Mouse (Mus musculus): Measurements from ENCODE around the gene Kif5a. TPM values are rescaled to one million over a fixed set of nuclear protein-coding genes. Genes with fewer than 3 reads are reported as not detected.

Kif5a gene
- total RNA-seq, 2 experiments from 2014 or later: 715 to 773 TPM

DNA sequence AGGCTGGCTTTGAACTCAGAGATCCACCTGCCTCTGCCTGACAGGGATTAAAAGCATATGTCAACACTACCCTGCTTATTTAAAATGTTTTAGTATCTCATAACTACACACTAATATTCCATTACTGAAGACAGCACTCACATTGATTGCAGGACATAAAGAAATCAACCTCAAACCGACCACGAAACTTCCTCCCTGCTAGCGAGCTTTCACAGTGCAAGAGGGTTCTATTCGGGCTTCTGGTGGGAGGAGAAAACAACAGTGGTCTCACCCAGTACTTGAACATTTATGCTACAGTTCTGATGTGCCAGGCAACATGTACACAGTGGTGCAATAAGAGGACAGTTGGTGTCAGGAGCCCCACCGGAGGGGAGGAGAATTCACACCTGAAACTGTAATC, 12.3 kb downstream of the Kif5a start:
- TF ChIP-seq CTCF (conservative IDR thresholded peaks at IDR 0.05): no peak
- Histone ChIP-seq H3K4me3 (no peak overlapping the region), H3K27ac (no peak overlapping the region)
- no peak for DNase-seq (ENCODE audit: low spot score in 2 of 2)

DNA sequence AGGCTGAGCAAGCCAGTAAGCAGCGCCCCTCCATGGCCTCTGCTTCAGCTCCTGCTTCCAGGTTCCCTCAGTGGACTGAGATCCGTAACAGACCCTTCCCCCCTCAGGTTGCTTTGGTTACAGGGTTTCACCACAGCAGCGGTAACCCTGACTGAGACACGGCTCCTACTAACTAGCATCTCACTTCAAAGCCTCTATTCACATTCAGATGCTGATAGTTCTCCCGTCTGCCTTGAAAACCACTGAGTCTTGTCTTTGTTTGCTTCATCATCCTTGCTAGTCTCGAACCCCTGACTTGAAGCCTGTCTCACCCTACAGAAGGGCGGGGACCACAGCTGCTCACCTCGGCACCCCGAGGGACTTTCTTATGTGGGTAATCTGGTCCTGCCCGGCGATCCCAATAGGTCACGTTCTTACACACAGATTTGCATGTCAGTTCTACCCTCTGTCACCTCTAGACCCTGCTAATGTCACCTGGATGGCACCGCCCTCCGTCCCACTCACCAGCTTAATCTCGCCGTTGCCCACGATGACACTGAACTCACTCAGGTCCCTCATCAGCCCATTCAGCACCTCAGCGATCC, 24.8 kb downstream of the Kif5a start:
- no peak for DNase-seq (ENCODE audit: low spot score in 2 of 2)
- no peak for TF ChIP-seq CTCF (conservative IDR thresholded peaks at IDR 0.05)
- H3K4me3 ChIP-seq: no peak overlapping the region
- H3K27ac ChIP-seq: no peak overlapping the region

DNA sequence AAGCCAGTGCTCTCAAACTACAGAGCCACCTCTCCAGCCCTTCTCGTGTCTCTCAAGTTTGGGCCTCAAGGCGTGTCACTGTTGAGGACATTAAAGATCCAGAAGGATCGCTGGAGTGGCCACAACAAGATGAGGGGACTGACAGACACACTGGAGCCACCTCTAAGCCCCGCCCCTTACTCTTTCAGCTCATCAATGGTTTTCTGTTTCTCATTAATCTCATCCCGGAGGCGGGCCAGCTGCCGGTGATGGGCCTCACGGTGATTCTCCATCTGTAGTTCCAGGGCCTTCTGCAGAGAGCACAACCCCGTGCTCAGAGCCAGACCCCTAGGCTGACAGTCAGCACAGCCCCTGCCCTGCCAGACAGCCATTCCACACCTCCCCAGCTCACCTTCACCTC, 26.6 kb downstream of the Kif5a start:
- no peak for TF ChIP-seq CTCF (conservative IDR thresholded peaks at IDR 0.05)

DNA sequence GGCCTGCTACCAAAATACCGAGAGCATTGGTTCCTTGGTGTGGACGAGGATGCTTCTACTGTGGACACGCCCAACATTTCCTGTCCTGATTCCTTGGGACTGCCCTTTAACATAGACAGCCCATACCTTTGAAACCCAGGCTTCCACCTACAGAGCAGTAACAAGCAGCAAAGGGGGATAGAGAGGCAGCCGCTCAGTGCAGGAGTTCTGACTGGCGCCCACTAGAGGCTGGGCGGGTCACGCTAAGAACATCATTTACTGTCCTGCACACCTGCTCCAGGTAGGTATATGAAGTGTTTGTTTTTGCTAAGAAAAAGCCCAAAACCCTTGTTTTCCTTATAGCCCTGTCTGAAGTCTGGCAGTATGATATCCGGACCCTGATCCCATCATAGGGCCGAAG, 30.0 kb downstream of the Kif5a start:
- no peak overlapping the region for H3K27ac ChIP-seq
- H3K4me3 ChIP-seq: no peak overlapping the region
- no peak for DNase-seq (ENCODE audit: low spot score in 2 of 2)
- TF ChIP-seq CTCF (conservative IDR thresholded peaks at IDR 0.05): peak; percentile 59

More for the DNA sequence above, 26.6 kb downstream of the Kif5a start:
- H3K4me3 ChIP-seq: no peak overlapping the region
- DNase-seq (ENCODE audit: low spot score in 2 of 2): no peak
- H3K27ac ChIP-seq: no peak overlapping the region

DNA sequence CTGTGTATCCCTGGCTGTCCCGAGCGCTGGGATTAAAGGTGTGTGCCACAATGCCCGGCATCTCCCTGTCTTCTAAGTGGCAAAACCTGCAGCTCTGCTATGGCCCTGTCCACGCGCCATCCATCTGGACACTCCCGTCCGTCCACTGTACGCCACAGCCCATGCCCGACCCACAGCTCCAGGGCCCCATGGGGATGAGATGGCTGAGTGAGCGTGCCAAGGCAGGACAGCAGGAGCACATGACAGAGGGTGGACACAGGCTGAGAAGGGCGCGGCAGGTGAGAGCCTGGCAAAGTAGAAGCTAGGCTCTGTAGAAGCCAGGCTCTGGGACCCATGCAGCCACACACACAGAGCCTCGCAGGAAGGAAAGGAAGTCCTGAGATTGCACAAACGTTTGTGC, 31.4 kb downstream of the Kif5a start:
- no peak for TF ChIP-seq CTCF (conservative IDR thresholded peaks at IDR 0.05)
- H3K27ac ChIP-seq: no peak overlapping the region
- DNase-seq (ENCODE audit: low spot score in 2 of 2): no peak

DNA sequence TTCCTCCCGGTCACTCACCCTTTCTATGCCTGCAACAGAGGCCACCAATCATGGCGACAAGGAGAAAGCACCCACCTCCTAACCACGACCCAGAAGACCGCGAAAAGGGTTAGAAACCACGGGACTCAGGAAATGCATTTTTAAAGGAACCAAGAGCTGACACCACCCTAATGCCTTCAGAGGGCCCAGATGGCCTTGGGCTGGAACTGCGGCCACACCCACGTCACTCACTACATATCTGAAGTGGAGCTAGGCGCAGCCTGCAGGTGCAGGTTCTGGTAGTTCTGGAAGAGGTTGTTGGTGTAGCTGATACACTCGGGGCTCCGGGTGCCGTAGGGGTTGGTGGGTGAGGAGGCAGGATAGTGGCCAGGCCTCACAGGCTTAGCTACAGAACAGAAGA, 32.5 kb downstream of the Kif5a start:
- no peak overlapping the region for H3K4me3 ChIP-seq
- no peak for DNase-seq (ENCODE audit: low spot score in 2 of 2)
- H3K27ac ChIP-seq: no peak overlapping the region
- no peak for TF ChIP-seq CTCF (conservative IDR thresholded peaks at IDR 0.05)

More for the DNA sequence above, 31.4 kb downstream of the Kif5a start:
- H3K4me3 ChIP-seq: no peak overlapping the region

DNA sequence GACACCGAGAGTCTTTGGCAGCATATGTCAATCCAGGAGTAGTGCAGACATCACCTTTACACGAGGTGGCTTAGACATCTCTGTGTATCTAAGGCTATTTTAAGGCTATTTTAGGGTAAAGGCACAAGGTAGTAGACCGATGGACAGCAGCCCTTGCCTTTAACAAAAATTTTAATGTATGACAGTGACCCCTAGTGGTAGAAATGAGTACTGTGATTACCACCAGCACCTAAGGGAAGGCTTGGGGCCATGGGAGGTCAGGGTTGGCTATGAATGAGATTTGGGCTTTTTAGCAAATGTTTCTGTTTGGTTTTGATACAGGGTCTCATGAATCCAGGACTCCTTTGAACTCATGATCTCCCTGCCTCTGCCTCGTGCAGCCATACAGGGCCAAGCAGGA, 34.3 kb downstream of the Kif5a start:
- Histone ChIP-seq H3K4me3 (no peak overlapping the region), H3K27ac (peak overlapping the region; percentile 75; the same call in 1 of the 2 replicates)
- peak; percentile 67 to 76 for DNase-seq (ENCODE audit: low spot score in 2 of 2)
- peak; percentile 96 for TF ChIP-seq CTCF (conservative IDR thresholded peaks at IDR 0.05)

DNA sequence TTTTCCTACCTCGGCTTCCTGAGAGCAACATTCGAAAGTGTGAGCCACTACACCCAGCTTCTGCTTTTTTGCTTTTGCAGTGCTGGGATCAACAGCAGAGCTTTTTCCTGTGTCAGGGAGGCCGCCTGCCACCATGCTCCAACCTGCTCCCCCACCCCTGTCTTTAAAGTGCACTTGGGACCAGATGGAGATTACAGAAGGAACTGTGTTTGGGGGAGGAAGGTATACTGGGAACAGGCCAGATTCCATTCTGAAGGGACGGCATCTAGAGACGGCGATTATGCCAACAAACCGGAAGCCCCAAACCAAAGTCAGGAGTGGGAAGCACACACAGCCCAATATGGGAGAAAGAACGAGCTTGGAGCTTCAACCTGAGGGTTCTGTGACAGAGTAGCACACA, 36.0 kb downstream of the Kif5a start:
- no peak for TF ChIP-seq CTCF (conservative IDR thresholded peaks at IDR 0.05)
- no peak overlapping the region for H3K4me3 ChIP-seq
- DNase-seq (ENCODE audit: low spot score in 2 of 2): no peak
- peak overlapping the region; percentile 75 for H3K27ac ChIP-seq

- H3K27ac ChIP-seq: peak overlapping the region; percentile 75
- no peak for DNase-seq (ENCODE audit: low spot score in 2 of 2)
- peak; percentile 67 for TF ChIP-seq CTCF (conservative IDR thresholded peaks at IDR 0.05)
- H3K4me3 ChIP-seq: no peak overlapping the region
Observed at GRCm38 (mm10) chr10:127226318-127226895, 36.7 kb downstream of the Kif5a start.

GRCm38 (mm10) chr10:127225732-127226131, 37.4 kb downstream of the Kif5a start:
- no peak for DNase-seq (ENCODE audit: low spot score in 2 of 2)
- no peak overlapping the region for H3K4me3 ChIP-seq
- no peak for TF ChIP-seq CTCF (conservative IDR thresholded peaks at IDR 0.05)
- peak overlapping the region; percentile 75 for H3K27ac ChIP-seq

GRCm38 (mm10) chr10:127225213-127225612, 37.9 kb downstream of the Kif5a start:
- Histone ChIP-seq H3K4me3 (no peak overlapping the region), H3K27ac (peak overlapping the region; percentile 75; the same call in 1 of the 2 replicates)
- DNase-seq (ENCODE audit: low spot score in 2 of 2): no peak
- TF ChIP-seq CTCF (conservative IDR thresholded peaks at IDR 0.05): no peak

GRCm38 (mm10) chr10:127218339-127218738, 44.8 kb downstream of the Kif5a start:
- Histone ChIP-seq H3K27ac (no peak overlapping the region), H3K4me3 (no peak overlapping the region)
- TF ChIP-seq CTCF (conservative IDR thresholded peaks at IDR 0.05): no peak
- DNase-seq (ENCODE audit: low spot score in 2 of 2): no peak

DNA sequence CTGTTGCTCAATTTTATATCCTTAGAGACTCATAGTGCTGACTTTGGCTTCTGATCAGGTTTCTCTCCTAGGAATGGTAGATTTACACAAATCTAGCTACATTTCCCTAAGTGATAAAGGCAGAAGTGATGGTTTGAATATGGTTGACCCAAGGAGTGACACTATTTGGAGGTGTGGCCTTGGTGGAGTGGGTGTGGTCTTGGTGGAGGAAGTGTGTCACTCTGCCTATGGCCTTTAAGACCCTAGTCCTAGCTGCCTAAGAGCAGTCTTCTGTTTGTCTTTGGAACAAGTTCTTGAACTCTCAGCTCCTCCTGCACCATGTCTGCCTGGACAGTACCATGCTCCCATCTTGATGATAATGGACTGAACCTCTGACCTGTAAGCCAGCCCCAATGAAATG, 46.0 kb downstream of the Kif5a start:
- TF ChIP-seq CTCF (conservative IDR thresholded peaks at IDR 0.05): no peak
- Histone ChIP-seq H3K27ac (no peak overlapping the region), H3K4me3 (no peak overlapping the region)

GRCm38 (mm10) chr10:127216456-127216855, 46.7 kb downstream of the Kif5a start:
- TF ChIP-seq CTCF (conservative IDR thresholded peaks at IDR 0.05): no peak
- no peak for DNase-seq (ENCODE audit: low spot score in 2 of 2)
- Histone ChIP-seq H3K27ac (peak overlapping the region; percentile 18; the same call in 1 of the 2 replicates), H3K4me3 (no peak overlapping the region)

More for the DNA sequence above, 46.0 kb downstream of the Kif5a start:
- no peak for DNase-seq (ENCODE audit: low spot score in 2 of 2)
